Mouse (Mus musculus) thymus, adult 2 months (tissue): Measurements from ENCODE around the gene Cdh23. TPM values are rescaled to one million over a fixed set of nuclear protein-coding genes. Genes with fewer than 3 reads are reported as not detected.

Experiments
- DNase-seq: peaks from one replicate; pipeline ENCODE4 v3.0.0; 2021
- H3K27ac ChIP-seq: fragments of 200-500 bp; 2 replicates; pipeline ENCODE4 v1.5.1; 2012; ENCODE audit warnings: low read length, control low read depth; ENCODE audit not compliant: control insufficient read depth, insufficient read depth
- H3K27me3 ChIP-seq: fragments of 200-500 bp; 2 replicates; pipeline ENCODE4 v1.6.1; 2012; ENCODE audit warnings: mild to moderate bottlenecking, low read length, moderate library complexity, mixed read lengths; ENCODE audit not compliant: control insufficient read depth, insufficient read depth
- H3K36me3 ChIP-seq: fragments of 200-500 bp; 2 replicates; pipeline ENCODE4 v1.6.1; 2012; ENCODE audit warnings: mild to moderate bottlenecking, low read length, moderate library complexity; ENCODE audit not compliant: control insufficient read depth, insufficient read depth
- H3K4me1 ChIP-seq: fragments of 200-500 bp; replicated peaks from 2 replicates; pipeline ENCODE4 v1.6.1; 2012; ENCODE audit warnings: low read length; ENCODE audit not compliant: control insufficient read depth, insufficient read depth
- H3K4me3 ChIP-seq: fragments of 200-500 bp; 2 replicates; pipeline ENCODE4 v1.5.1; 2012; ENCODE audit warnings: mild to moderate bottlenecking, low read length, control low read depth, moderate library complexity; ENCODE audit not compliant: control insufficient read depth, insufficient read depth
- CTCF ChIP-seq: fragments of 200-500 bp; IDR thresholded peaks from 2 replicates; pipeline ENCODE4 v1.5.1; 2012; ENCODE audit warnings: mild to moderate bottlenecking, control low read depth, low read length, moderate library complexity, borderline replicate concordance; ENCODE audit not compliant: control insufficient read depth, poor library complexity, insufficient read depth; ENCODE audit errors: extremely low read depth
- POLR2A ChIP-seq: fragments of 200-500 bp; IDR thresholded peaks from 2 replicates; pipeline ENCODE4 v1.6.1; 2012; ENCODE audit warnings: mild to moderate bottlenecking, low read length, control low read depth, moderate library complexity; ENCODE audit not compliant: control insufficient read depth, poor library complexity, insufficient read depth; ENCODE audit errors: extremely low read depth
- WGBS: fragments of 180-500 bp; shearing (Covaris S2); methylation state at CpG from one replicate; pipeline ENCODE4 v1.1.7; 2018; 5-methylcytosine and 5-hydroxymethylcytosine counted together
- polyA plus RNA-seq: library from polyadenylated mRNA; depleted of rRNA; stranded (reverse); fragments of >200 nt; gene quantifications from 2 replicates; pipeline ENCODE4 v1.2.3, GENCODE M21; 2012

Gene Cdh23
- polyA plus RNA-seq, 1 experiment: 3.5 TPM

GRCm38 (mm10) chr10:60271015-60271414 is 425.3 kb downstream of the Cdh23 start:
- Histone ChIP-seq H3K27me3 (no peaks in the 10 kb centered on the region), H3K27ac (no peak overlapping the region), H3K4me1 (no peaks in the 10 kb centered on the region), H3K4me3 (no peak overlapping the region), H3K36me3 (no peaks in the 10 kb centered on the region)
- 97% methylated on average over 6 of the region's 6 CpGs for WGBS
- TF ChIP-seq CTCF (no peak), POLR2A (no peak)
- DNase-seq: no peak

- H3K4me1 ChIP-seq: no peaks in the 10 kb centered on the region
- H3K4me3 ChIP-seq: no peak overlapping the region
- WGBS: 67% methylated on average over 13 of the region's 13 CpGs
- DNase-seq: no peak
- TF ChIP-seq CTCF: no peak
- H3K36me3 ChIP-seq: no peaks in the 10 kb centered on the region
- no peak overlapping the region for H3K27ac ChIP-seq
- no peaks in the 10 kb centered on the region for H3K27me3 ChIP-seq
Observed at GRCm38 (mm10) chr10:60269141-60270064, 426.9 kb downstream of the Cdh23 start.

- 85% methylated on average over 11 of the region's 11 CpGs for WGBS
Observed at GRCm38 (mm10) chr10:60268738-60269137, 427.6 kb downstream of the Cdh23 start.

GRCm38 (mm10) chr10:60266842-60267401 is 429.4 kb downstream of the Cdh23 start:
- DNase-seq: no peak
- Histone ChIP-seq H3K27ac (no peak overlapping the region), H3K4me3 (no peak overlapping the region), H3K4me1 (peaks cover 18% of the 10 kb centered on the region), H3K27me3 (no peaks in the 10 kb centered on the region), H3K36me3 (no peaks in the 10 kb centered on the region)
- 96% methylated on average over 8 of the region's 8 CpGs for WGBS
- TF ChIP-seq POLR2A (no peak), CTCF (no peak)

More at GRCm38 (mm10) chr10:60268738-60269137, 427.6 kb downstream of the Cdh23 start:
- Histone ChIP-seq H3K4me3 (no peak overlapping the region), H3K27me3 (no peaks in the 10 kb centered on the region), H3K36me3 (no peaks in the 10 kb centered on the region), H3K4me1 (peaks cover under 1% of the 10 kb centered on the region; the same call in 1 of the 2 replicates), H3K27ac (no peak overlapping the region)
- TF ChIP-seq POLR2A (no peak), CTCF (no peak)
- DNase-seq: no peak

- H3K27me3 ChIP-seq: no peaks in the 10 kb centered on the region
- H3K36me3 ChIP-seq: no peaks in the 10 kb centered on the region
- TF ChIP-seq POLR2A: no peak
- no peak for TF ChIP-seq CTCF
- H3K4me1 ChIP-seq: peaks cover 18% of the 10 kb centered on the region
- WGBS: 93% methylated on average over 10 of the region's 10 CpGs
- no peak overlapping the region for H3K27ac ChIP-seq
- H3K4me3 ChIP-seq: no peak overlapping the region
- no peak for DNase-seq
Observed at GRCm38 (mm10) chr10:60265252-60265651, 431.0 kb downstream of the Cdh23 start.

- peaks cover 18% of the 10 kb centered on the region for H3K4me1 ChIP-seq
- no peak overlapping the region for H3K4me3 ChIP-seq
- no peaks in the 10 kb centered on the region for H3K27me3 ChIP-seq
- H3K36me3 ChIP-seq: no peaks in the 10 kb centered on the region
- DNase-seq: no peak
- peak overlapping the region; percentile 10; the same call in 1 of the 2 replicates for H3K27ac ChIP-seq
- 33% methylated on average over 7 of the region's 7 CpGs for WGBS
- TF ChIP-seq POLR2A: no peak
- TF ChIP-seq CTCF: no peak
Observed at GRCm38 (mm10) chr10:60263351-60263750, 432.9 kb downstream of the Cdh23 start.
